Mouse (Mus musculus) adrenal gland (tissue): Measurements from ENCODE around the gene Zfr2.

Experiments used
- intact Hi-C: fragments of 180-260 bp; cut with DNase I; formaldehyde crosslinking; loops from one replicate; pipeline ENCODE4 v1.15.1; 2025

The Zfr2 gene

GRCm38 (mm10) chr10:81284189-81284588 is 51.2 kb downstream of the Zfr2 start:
- intact Hi-C loops = no loop called here

- intact Hi-C loops = loop anchor here (5.0 kb wide), 1 partner anchor 168 kb away; no protein-coding TSS in a partner anchor
Measured at GRCm38 (mm10) chr10:81284719-81285118, 51.8 kb downstream of the Zfr2 start.

- intact Hi-C loops = loop anchor here (5.0 kb wide), 1 partner anchor 166 kb away; no protein-coding TSS in a partner anchor
Measured at GRCm38 (mm10) chr10:81285694-81286450, 52.9 kb downstream of the Zfr2 start.

GRCm38 (mm10) chr10:81286586-81286985 is 53.6 kb downstream of the Zfr2 start:
- intact Hi-C loops = loop anchor here (5.0 kb wide), 1 partner anchor 166 kb away; no protein-coding TSS in a partner anchor

- intact Hi-C loops = loop anchor here (5.0 kb wide), 1 partner anchor 165 kb away; no protein-coding TSS in a partner anchor
Measured at GRCm38 (mm10) chr10:81287513-81288157, 54.7 kb downstream of the Zfr2 start.

GRCm38 (mm10) chr10:81288601-81289000 is 55.6 kb downstream of the Zfr2 start:
- intact Hi-C loops = loop anchor here (5.0 kb wide), 1 partner anchor 164 kb away; no protein-coding TSS in a partner anchor

- intact Hi-C loops = loop anchor here (5.0 kb wide), 1 partner anchor 163 kb away; no protein-coding TSS in a partner anchor
Measured at GRCm38 (mm10) chr10:81289278-81289677, 56.3 kb downstream of the Zfr2 start.

- intact Hi-C loops = loop anchor here (5.0 kb wide), 2 partner anchors 52 to 162 kb away; partner anchors contain the start of gene Gipc3
Measured at GRCm38 (mm10) chr10:81289811-81290210, 56.9 kb downstream of the Zfr2 start.

- intact Hi-C loops = loop anchor here (5.0 kb wide), 1 partner anchor 51 kb away; the partner anchor contains the start of gene Gipc3
Measured at GRCm38 (mm10) chr10:81290698-81291460, 57.9 kb downstream of the Zfr2 start.

GRCm38 (mm10) chr10:81291511-81292104 is 58.7 kb downstream of the Zfr2 start, which contains the start of gene Tjp3:
Gene Tjp3 (minus strand): TSS chr10:81291581.
- intact Hi-C loops = loop anchor here (5.0 kb wide), 1 partner anchor 51 kb away; the partner anchor contains the start of gene Gipc3

GRCm38 (mm10) chr10:81292554-81293333 is 59.8 kb downstream of the Zfr2 start, which contains the start of gene Pip5k1c:
Gene Pip5k1c (plus strand): TSS chr10:81292963.
- intact Hi-C loops = loop anchor here (5.0 kb wide), 1 partner anchor 50 kb away; the partner anchor contains the start of gene Gipc3

- intact Hi-C loops = loop anchor here (5.0 kb wide), 1 partner anchor 49 kb away; the partner anchor contains the start of gene Gipc3
Measured at GRCm38 (mm10) chr10:81293334-81294030, 60.5 kb downstream of the Zfr2 start.

GRCm38 (mm10) chr10:81294442-81294841 is 61.5 kb downstream of the Zfr2 start:
- intact Hi-C loops = loop anchor here (5.0 kb wide), 1 partner anchor 48 kb away; the partner anchor contains the start of gene Gipc3

GRCm38 (mm10) chr10:81295185-81295584 is 62.2 kb downstream of the Zfr2 start:
- intact Hi-C loops = no loop called here

- intact Hi-C loops = no loop called here
Measured at GRCm38 (mm10) chr10:81297246-81297645, 64.3 kb downstream of the Zfr2 start.

GRCm38 (mm10) chr10:81297845-81298244 is 64.9 kb downstream of the Zfr2 start:
- intact Hi-C loops = no loop called here

- intact Hi-C loops = no loop called here
Measured at GRCm38 (mm10) chr10:81298369-81299100, 65.6 kb downstream of the Zfr2 start.
